Mouse (Mus musculus) left cerebral cortex, postnatal 25 days (tissue): ENCODE measurements around the gene Ano4. TPM values are rescaled to one million over a fixed set of nuclear protein-coding genes. Genes with fewer than 3 reads are reported as not detected.

Experiments used
- DNase-seq, 2 experiments: peaks; one replicate each; pipeline ENCODE4 v3.0.0; 2022; ENCODE audit warnings: low spot score in 2 of 2, mixed read lengths in 1 of 2
- intact Hi-C: fragments of 180-260 bp; cut with DNase I; formaldehyde crosslinking; loops from one replicate; pipeline ENCODE4 v1.15.1; 2025
- total RNA-seq, 2 experiments: library from RNA; stranded (reverse); gene quantifications; 2 replicates each; pipeline ENCODE4 v1.2.3; 2021

Gene Ano4
- total RNA-seq, 2 experiments from 2014 or later, result 18.6 to 20.9 TPM

- intact Hi-C loops, result no loop called here
- DNase-seq, result no peak
Observed at GRCm38 (mm10) chr10:89292784-89293183, 51.8 kb downstream of the Ano4 start.

- intact Hi-C loops, result no loop called here
- no peak for DNase-seq
Observed at GRCm38 (mm10) chr10:89290698-89291097, 53.9 kb downstream of the Ano4 start.

DNA sequence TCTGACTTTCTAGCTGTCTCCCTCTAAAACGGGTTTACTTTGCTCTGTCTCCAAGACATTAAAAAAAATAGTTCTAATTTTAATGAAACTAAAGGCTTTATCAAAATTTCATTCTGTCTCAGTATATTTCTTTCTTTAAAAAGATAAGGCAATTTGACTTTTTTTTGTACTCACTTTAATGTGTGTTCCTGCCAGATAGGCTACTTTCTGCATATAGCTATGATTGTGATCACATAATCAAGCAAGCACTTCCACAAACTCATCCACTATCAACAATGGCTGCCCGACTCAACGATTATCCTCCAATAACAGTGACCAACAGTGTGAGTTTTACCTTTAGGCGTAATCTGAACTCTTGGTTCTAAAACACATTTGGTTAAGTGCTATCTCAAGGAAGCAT, 55.3 kb downstream of the Ano4 start:
- intact Hi-C loops, result no loop called here
- DNase-seq, result no peak

DNA sequence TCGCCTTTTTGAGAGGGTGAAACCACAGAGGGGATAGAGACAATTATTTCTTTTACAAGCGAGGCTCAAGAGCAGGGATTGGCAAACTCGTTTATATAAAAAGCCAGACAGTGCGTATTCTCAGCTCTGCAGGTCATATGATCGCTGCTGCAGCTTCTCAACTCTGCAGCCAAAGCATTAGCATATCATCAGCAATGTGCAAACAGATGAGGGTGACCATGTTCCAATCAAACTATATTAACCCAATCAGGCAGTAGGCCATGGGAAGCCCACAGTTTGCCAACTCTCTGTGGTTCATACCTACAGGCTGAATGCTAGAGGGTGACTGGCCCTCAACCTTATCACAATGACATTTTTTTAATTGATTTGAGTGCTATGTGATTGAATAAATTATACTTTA, 64.2 kb downstream of the Ano4 start:
- intact Hi-C loops, result no loop called here
- peak in 1 of 2 experiments; percentile 11 for DNase-seq

GRCm38 (mm10) chr10:89273001-89273680, 71.4 kb downstream of the Ano4 start:
- DNase-seq, result no peak
- intact Hi-C loops, result no loop called here

- intact Hi-C loops, result no loop called here
- no peak for DNase-seq
Observed at GRCm38 (mm10) chr10:89267312-89267711, 77.2 kb downstream of the Ano4 start.

DNA sequence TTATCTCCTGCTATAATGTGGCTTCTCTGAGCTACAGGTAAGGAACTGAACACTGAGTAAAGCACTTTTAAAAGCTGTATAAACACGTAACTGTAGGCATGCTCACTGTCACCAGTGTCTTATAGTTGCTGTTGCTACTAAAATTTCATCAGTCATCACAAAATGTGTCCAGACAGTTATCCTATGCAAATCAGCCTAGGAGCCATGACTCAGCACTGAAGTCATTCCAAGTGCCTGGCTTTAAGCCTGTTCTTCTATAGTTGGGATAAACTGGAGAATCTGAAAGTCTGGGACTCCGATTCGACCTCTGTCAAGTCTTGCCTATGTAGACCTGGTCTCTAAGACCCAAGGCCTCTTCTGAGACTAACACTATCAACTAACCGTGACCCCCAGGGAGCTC, 81.2 kb downstream of the Ano4 start:
- intact Hi-C loops, result no loop called here
- DNase-seq, result peak in 1 of 2 experiments; percentile 71

DNA sequence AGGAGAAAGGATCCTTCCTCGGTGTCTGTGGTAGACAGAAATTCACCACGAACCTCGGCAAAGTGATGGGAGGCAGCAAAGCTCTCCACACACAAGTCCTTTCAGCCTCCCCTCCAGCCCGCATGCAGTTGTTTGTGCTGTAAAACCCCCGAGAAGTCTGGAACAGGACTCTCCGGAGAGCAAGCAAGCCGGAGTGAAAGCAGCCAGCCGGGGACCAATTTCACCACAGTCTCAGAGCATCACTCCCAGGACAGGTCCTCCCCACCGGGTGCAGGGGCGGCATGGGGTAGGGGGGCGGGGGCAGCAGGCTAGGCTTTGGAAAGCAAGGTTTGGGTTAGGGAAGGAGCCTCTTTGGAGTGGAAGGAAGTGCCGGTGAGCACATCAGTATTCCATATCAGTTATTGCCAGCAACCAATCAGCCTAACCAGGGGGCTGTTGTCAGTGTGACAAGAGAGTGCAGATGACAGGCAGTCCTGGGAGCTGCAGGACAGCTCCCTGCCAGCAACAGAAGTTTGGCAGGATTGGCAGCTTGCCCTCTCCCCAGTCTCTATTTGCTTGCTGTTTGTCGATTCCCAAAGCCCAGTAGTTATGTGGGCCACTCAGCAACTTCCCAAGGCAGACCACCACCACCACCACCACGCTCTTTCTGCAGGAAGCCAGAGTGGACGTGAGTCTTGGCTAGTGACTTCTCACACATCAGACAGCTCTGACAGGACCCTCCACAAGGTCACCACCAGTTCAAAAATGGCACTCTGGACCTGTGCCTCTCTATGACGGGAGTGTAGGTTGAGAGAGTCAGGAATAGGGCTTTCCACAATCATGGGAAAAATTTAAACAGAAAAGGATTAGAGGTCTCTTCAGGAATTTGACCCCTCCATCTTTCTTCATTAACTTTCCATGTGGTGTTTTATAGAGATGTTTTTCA, 86.8 kb downstream of the Ano4 start:
- DNase-seq, result peak; percentile 17 to 36
- intact Hi-C loops, result no loop called here

GRCm38 (mm10) chr10:89256762-89257456, 87.7 kb downstream of the Ano4 start:
- DNase-seq, result peak; percentile 47 to 49
- intact Hi-C loops, result no loop called here

- DNase-seq, result no peak
- intact Hi-C loops, result no loop called here
Observed at GRCm38 (mm10) chr10:89254765-89255164, 89.8 kb downstream of the Ano4 start.

- DNase-seq, result peak in 1 of 2 experiments; percentile 66
- intact Hi-C loops, result no loop called here
Observed at GRCm38 (mm10) chr10:89253799-89254198, 90.8 kb downstream of the Ano4 start.

DNA sequence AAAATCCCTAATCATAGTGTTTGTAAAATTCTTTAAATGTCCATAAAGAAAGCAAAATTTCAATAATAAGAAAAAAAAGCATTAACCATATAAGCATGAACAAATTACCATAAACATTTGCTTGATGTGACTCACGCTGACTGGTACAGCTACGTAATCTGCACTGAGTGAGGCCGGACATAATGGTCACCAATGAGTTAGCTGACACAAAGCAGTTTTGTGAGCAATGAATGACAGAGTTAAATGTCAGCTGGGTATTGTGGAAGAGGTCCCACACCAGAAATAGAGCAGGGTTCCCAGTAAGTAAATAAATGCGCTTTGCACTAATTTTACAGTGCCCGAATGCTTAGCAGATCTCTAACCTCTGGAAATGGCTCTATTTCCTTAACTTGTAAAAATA, 91.9 kb downstream of the Ano4 start:
- intact Hi-C loops, result no loop called here
- DNase-seq, result no peak

DNA sequence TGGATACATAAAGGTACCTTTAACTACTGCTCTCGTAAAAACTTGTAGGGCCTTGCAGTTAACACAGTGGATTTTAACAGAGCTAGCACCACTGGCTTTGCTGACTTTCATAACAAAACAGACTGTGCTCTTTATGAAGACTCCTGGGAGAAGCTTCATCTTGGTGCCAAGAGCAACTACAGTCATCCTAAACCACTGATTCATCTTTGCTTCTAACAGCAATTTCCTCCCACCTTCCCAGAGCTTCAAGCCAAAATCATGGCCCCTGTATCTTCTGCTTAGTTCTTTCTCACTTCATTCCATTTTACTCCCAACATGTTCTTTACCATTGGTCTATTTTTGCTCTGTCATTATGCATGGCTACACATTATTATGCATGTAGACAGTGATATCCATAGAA, 100.8 kb downstream of the Ano4 start:
- intact Hi-C loops, result no loop called here
- peak in 1 of 2 experiments; percentile 78 for DNase-seq

DNA sequence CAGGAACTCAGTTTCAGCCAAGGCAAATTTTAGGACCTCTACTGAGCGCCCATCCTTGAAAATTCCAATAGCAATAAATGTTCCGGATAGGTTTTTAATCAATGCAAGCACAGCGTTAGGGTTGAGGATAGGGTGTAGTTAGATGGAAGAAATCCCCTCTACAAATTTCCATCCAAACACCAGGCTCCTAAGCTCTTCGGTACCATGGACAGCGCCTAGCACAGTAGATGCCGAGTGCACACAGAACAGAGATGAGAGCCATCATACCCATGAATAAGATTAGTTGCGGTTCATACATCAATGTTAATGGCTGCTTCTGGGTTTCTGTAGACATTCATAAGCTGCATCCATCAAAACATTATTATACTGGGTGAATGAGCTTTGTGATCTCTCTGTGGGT, 120.0 kb downstream of the Ano4 start:
- DNase-seq, result no peak
- intact Hi-C loops, result no loop called here

GRCm38 (mm10) chr10:89222284-89222989, 122.1 kb downstream of the Ano4 start:
- peak in 1 of 2 experiments; percentile 47 for DNase-seq
- intact Hi-C loops, result no loop called here

- DNase-seq, result no peak
- intact Hi-C loops, result no loop called here
Observed at GRCm38 (mm10) chr10:89216078-89216477, 128.5 kb downstream of the Ano4 start.

DNA sequence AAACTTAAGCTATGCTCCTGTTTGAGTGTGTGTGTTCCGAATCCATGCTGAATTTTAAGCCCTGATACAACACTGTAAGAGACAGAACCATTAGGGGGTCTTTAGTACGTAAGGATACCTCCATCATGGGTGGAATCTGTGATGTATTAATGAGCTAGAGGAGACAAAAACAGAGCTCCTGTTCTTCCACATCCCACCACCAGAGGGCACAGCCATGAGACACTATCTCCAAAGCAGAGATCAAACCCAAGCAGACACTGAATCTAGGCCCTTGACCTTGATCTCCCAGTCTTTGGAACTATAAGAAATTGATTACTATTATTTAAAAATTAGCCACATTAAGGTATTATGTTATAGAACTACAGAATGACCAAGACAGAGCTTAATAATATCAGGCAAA, 138.7 kb downstream of the Ano4 start:
- intact Hi-C loops, result loop anchor here (5.0 kb wide), 1 partner anchor 71 kb away; no protein-coding TSS in a partner anchor
- DNase-seq, result no peak

- intact Hi-C loops, result no loop called here
- DNase-seq, result peak; percentile 20 to 70
Observed at GRCm38 (mm10) chr10:89196444-89196843, 148.1 kb downstream of the Ano4 start.

DNA sequence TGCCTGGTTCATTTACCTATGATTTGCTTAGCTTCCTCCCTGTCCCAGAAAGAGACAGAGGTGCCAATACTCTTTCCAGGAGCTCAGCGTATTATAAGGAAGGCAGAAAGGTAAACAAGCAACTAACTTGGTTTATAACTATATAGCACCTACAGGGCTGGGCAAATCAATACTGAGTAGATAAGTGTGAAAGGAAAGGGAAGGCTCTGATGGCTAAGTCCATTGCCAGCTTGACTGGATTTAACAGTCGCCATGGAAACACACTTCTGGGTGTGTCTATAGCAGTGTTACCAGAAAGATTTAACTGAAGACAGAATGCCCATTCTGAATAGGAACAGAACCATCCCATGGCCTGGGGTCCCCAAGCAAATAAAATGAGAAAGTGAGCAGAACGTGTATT, 149.5 kb downstream of the Ano4 start:
- intact Hi-C loops, result no loop called here
- no peak for DNase-seq

DNA sequence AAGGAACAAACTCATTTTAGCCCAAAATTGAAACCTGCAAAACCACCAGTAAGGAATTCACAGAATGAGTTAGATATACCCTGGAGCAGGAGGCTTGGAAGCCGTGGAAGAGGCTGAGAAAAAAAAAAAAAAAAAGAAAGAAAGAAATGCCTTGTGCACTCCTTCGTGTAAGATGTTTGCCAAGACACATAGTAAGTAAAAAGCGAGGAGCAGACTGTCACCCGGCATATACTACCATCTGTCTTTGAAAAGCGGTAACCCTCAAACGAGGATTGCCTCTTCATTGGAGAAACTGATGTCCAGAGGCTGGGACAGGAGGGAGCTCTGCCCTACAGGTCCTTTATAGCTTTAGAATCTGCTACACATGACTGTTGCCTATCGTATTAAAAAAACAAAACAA, 150.1 kb downstream of the Ano4 start:
- intact Hi-C loops, result no loop called here
- peak in 1 of 2 experiments; percentile 57 for DNase-seq
